Mouse (Mus musculus): ENCODE data around the gene Vcp. TPM values are rescaled to one million over a fixed set of nuclear protein-coding genes. Genes with fewer than 3 reads are reported as not detected.

The Vcp gene
- polyA plus RNA-seq, 1 experiment = 68.4 TPM

- WGBS = 75% methylated on average over 7 of the region's 7 CpGs
- no peaks in the 10 kb centered on the region for H3K36me3 ChIP-seq (ENCODE audit: control insufficient read depth, insufficient read depth, low read length)
- no peak overlapping the region for H3K4me3 ChIP-seq (ENCODE audit: extremely low read depth, insufficient read depth, insufficient read length)
- TF ChIP-seq POLR2A (IDR thresholded peaks at IDR 0.05; ENCODE audit: low read depth, low read length) (no peak), CTCF (IDR thresholded peaks at IDR 0.05; ENCODE audit: extremely low read depth, insufficient read depth, insufficient read length, insufficient replicate concordance) (no peak)
- H3K27me3 ChIP-seq (ENCODE audit: control insufficient read depth, insufficient read depth, low read length) = no peaks in the 10 kb centered on the region
- H3K4me1 ChIP-seq (ENCODE audit: control insufficient read depth, insufficient read depth, insufficient read length) = no peaks in the 10 kb centered on the region
- DNase-seq (ENCODE audit: low read depth in 1 of 2, low spot score in 2 of 2) = no peak
- H3K27ac ChIP-seq (ENCODE audit: insufficient read depth, low read length) = no peak overlapping the region
Measured at GRCm38 (mm10) chr4:42941396-42941795, 58.9 kb downstream of the Vcp start.

- 12% methylated on average over 22 of the region's 22 CpGs for WGBS
- Histone ChIP-seq H3K4me3 (ENCODE audit: extremely low read depth, insufficient read depth, insufficient read length) (no peak overlapping the region), H3K27ac (ENCODE audit: insufficient read depth, low read length) (no peak overlapping the region), H3K36me3 (ENCODE audit: control insufficient read depth, insufficient read depth, low read length) (no peaks in the 10 kb centered on the region), H3K4me1 (ENCODE audit: control insufficient read depth, insufficient read depth, insufficient read length) (peaks cover 3% of the 10 kb centered on the region; the same call in 1 of the 2 replicates), H3K27me3 (ENCODE audit: control insufficient read depth, insufficient read depth, low read length) (no peaks in the 10 kb centered on the region)
- TF ChIP-seq POLR2A (IDR thresholded peaks at IDR 0.05; ENCODE audit: low read depth, low read length) (no peak), CTCF (IDR thresholded peaks at IDR 0.05; ENCODE audit: extremely low read depth, insufficient read depth, insufficient read length, insufficient replicate concordance) (no peak)
- DNase-seq (ENCODE audit: low read depth in 1 of 2, low spot score in 2 of 2) = no peak
Measured at GRCm38 (mm10) chr4:42933630-42934029, 66.7 kb downstream of the Vcp start.

- 87% methylated on average over 8 of the region's 8 CpGs for WGBS
- H3K27me3 ChIP-seq (ENCODE audit: control insufficient read depth, insufficient read depth, low read length) = no peaks in the 10 kb centered on the region
- no peaks in the 10 kb centered on the region for H3K36me3 ChIP-seq (ENCODE audit: control insufficient read depth, insufficient read depth, low read length)
- TF ChIP-seq CTCF (IDR thresholded peaks at IDR 0.05; ENCODE audit: extremely low read depth, insufficient read depth, insufficient read length, insufficient replicate concordance) (no peak), POLR2A (IDR thresholded peaks at IDR 0.05; ENCODE audit: low read depth, low read length) (no peak)
- peaks cover 3% of the 10 kb centered on the region; the same call in 1 of the 2 replicates for H3K4me1 ChIP-seq (ENCODE audit: control insufficient read depth, insufficient read depth, insufficient read length)
- DNase-seq (ENCODE audit: low read depth in 1 of 2, low spot score in 2 of 2) = no peak
- no peak overlapping the region for H3K4me3 ChIP-seq (ENCODE audit: extremely low read depth, insufficient read depth, insufficient read length)
- no peak overlapping the region for H3K27ac ChIP-seq (ENCODE audit: insufficient read depth, low read length)
Measured at GRCm38 (mm10) chr4:42932229-42932969, 67.9 kb downstream of the Vcp start.

Other genes with a start within 250 kb of the Vcp start
- 467 and 512 TPM in 2 replicates for gene Ccl19, start 243.9 kb downstream of the Vcp start, polyA plus RNA-seq (2012; rRNA removed)
- 248 and 325 TPM in 2 replicates for gene Ccl21a, start 226.5 kb downstream of the Vcp start, polyA plus RNA-seq (2012; rRNA removed)
- 0.05 TPM in 1 of 2 replicates, not detected in the other for gene Fam205a1, start 146.6 kb downstream of the Vcp start, polyA plus RNA-seq (2012; rRNA removed)
- gene Gm12394, start 143.7 kb downstream of the Vcp start, polyA plus RNA-seq (2012; rRNA removed) = not detected in 2 replicates
- gene Fam205c, start 126.3 kb downstream of the Vcp start, polyA plus RNA-seq (2012; rRNA removed) = not detected in 2 replicates
- 1.1 and 1.5 TPM in 2 replicates for gene Phf24, start 83.8 kb downstream of the Vcp start, polyA plus RNA-seq (2012; rRNA removed)
- 12.2 and 15.1 TPM in 2 replicates for gene Dnajb5, start 50.7 kb downstream of the Vcp start, polyA plus RNA-seq (2012; rRNA removed)
- gene 1700022I11Rik, start 30.9 kb downstream of the Vcp start, polyA plus RNA-seq (2012; rRNA removed) = not detected in 2 replicates
- 13.5 and 16.7 TPM in 2 replicates for gene Fancg, start 10.0 kb upstream of the Vcp start, polyA plus RNA-seq (2012; rRNA removed)
- gene Pigo, start 25.3 kb upstream of the Vcp start, polyA plus RNA-seq (2012; rRNA removed) = 25.2 and 33.4 TPM in 2 replicates
- gene Stoml2, start 31.2 kb upstream of the Vcp start, polyA plus RNA-seq (2012; rRNA removed) = 42.8 and 47.0 TPM in 2 replicates
- 21.1 and 28.2 TPM in 2 replicates for gene Fam214b, start 45.7 kb upstream of the Vcp start, polyA plus RNA-seq (2012; rRNA removed)
- 0.65 and 0.92 TPM in 2 replicates for gene Unc13b, start 58.4 kb upstream of the Vcp start, polyA plus RNA-seq (2012; rRNA removed)

Measured in spleen, adult 2 months (tissue).